Mouse (Mus musculus): ENCODE data around the gene Plod1.
A peak's percentile ranks its signal among the peaks of the same experiment; 100 is the strongest.

The Plod1 gene

GRCm38 (mm10) chr4:147936331-147936954 lies at the start of gene Plod1:
TSS of gene Plod1 (minus strand) at chr4:147936767.
- peak; percentile 87 for DNase-seq

- peak; percentile 53 for DNase-seq
Observed at GRCm38 (mm10) chr4:147985205-147986132, 48.9 kb upstream of the Plod1 start, which contains the start of gene Nppb. TSS of gene Nppb (plus strand) at chr4:147985788.

DNA sequence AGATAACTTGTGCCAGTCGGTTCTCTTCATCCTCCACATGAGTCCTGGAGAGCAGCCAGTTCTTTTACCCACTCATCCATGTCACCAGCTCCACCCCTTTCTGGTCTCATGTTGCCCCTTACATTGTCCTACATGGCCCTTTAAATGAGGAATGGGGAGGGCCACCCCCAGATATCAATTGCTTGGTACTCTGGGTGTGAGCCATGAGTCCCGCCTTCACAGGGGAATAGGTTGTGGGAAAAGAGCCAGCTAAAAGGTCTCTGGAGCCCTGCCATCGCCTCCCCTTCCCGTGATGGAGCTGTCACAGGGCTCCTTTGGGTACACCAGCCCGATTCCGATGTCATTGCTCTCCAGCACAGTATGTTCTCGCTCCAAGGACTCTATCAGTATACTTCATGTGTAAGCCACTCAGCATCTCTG lies 42.9 kb upstream of the Plod1 start:
- peak; percentile 73 for DNase-seq

- no peak for DNase-seq
Observed at GRCm38 (mm10) chr4:147978391-147978790, 41.8 kb upstream of the Plod1 start.

DNA sequence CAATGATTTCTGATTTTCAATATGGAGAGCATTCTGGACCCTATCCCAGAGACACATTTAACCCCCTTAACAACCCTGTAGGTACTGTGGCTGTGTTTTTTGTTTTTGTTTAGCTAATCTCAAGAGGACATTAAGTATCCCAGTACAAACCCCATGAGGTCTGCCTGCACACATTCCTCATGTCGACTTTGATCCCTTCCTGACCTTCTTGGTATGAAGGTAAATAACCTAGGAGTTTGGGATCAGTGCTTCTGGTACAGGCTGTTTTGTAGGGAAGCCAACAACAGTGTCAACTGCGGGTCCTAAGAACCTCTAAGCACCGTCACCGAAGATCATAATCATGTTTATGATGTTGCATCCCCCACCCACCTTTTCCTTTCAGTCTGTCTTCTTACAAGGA lies 41.2 kb upstream of the Plod1 start:
- DNase-seq = peak; percentile 87

DNA sequence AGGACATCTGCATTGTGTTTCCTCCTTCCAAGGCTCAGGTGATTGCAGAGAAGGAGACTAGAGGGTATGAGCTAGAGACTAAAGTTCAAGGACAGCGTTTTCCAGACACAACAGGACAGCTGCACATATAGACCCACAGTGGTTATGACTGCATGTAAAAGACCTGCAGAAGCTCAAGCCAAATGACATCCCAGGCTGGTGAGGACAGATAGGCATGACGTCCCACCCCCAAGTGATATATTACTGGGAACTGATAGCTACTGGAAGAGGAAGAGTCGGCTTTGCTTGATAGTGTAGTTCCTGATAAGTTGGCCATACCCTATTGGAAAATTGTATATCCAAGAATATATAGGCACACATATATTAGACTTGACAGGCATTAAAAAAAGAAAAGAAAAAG lies 39.7 kb upstream of the Plod1 start:
- DNase-seq = no peak

GRCm38 (mm10) chr4:147969337-147969736 lies 32.8 kb upstream of the Plod1 start:
- no peak for DNase-seq

DNA sequence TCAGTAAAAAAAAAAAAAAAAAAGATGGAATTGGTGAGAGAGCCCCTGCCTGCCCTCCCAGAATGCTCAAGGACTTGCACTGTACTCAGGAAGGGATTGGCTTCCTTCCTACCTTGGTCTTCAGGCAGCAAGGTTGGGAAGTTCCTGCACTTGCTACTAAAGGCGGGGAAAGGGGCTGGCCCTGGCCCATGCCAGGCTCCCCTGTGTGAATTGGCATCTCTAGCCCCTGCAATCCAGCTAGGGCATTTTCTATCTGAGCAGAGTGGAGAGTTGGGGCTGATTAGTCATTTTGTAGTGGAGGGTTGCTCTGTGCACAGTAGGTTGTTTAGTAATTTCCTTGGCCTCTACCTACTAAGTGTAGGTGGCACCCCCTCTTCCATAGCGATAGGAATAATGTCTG lies 32.2 kb upstream of the Plod1 start:
- no peak for DNase-seq

DNA sequence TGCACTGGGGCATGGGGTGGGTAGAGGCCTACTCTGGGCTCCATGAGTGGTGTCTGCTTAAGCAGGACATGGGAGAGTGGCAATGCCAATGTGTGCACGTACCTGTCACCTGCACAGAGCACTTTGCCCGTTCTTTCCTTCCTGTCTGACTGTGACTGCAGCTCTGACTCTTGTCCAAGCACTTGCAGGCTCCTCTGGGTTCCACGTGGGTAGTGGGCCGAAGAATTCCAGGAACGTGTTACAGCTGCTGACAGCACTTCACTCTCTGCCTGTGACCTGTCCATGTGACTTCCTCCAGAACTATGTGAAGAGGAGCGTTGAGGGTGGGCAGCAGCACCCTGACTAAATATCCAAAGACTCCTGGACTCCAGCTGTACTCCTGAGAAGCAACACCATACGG lies 29.1 kb upstream of the Plod1 start:
- peak; percentile 62 for DNase-seq

DNA sequence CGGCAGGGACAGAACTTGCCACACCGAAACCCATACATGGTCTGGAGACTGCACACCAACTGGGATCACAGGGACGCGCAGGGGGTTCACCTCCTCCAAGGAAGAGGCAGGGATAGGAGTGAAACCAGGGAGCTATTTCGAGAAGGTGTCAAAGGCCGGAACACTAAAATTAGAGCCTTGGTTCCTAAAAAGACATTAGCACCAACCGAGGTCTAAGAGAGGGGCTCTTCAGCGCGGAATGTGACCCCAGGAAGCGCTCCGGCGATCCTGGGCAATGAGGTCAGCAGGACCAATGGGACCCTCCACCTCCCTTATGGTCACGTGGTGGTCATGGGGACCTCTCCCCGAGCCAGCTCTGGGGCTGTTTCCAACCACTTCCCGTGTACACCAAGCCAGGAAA lies 27.1 kb upstream of the Plod1 start:
- no peak for DNase-seq

GRCm38 (mm10) chr4:147962781-147963180 lies 26.2 kb upstream of the Plod1 start:
- no peak for DNase-seq

DNA sequence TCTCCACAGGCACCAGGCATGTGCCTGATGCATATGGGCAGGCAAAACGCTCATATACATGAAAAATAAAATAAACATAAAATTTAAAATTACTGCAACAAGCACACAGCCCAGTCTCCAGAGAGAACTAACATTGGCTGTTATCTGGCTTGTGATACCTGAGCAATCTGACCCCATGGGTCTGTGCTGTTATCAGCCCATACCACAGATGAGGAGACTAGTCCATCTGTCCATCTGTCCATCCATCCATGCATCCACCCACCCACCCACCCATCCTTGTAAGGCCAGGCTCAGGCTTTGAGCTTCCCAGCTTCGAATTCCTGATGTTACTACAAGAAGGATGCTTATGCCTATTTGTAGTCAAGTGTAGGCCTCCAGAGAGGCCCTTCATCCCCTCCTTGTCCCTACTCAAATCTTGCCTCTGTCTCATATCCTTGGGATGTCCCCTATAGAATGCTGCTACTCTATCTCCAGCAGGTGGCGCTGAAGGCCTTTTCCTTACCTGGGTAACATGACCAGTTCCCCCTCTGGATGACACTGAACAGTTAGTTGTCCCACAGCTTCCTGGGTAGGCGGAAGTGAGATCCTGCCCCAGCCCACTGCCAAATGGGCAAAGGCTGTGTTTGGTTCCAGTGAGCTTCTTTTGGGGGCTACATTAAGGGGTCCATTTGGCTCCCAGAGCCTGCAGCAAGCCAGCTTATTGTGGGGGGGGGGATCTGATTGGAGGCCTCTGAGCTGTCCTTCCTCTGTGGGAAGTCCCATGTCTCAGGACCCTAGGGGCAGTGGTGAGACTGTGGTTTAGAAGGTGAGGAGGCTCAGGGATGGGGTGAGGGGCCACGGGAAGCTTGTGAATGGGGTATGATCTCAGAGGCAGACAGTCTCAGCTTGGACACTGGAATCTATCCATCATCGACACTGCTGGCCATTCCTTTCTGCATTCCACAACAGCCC lies 23.6 kb upstream of the Plod1 start:
- peak; percentile 83 for DNase-seq

GRCm38 (mm10) chr4:147957141-147957540 lies 20.6 kb upstream of the Plod1 start:
- no peak for DNase-seq

GRCm38 (mm10) chr4:147953590-147953989 lies 17.0 kb upstream of the Plod1 start:
- DNase-seq = peak; percentile 66

DNA sequence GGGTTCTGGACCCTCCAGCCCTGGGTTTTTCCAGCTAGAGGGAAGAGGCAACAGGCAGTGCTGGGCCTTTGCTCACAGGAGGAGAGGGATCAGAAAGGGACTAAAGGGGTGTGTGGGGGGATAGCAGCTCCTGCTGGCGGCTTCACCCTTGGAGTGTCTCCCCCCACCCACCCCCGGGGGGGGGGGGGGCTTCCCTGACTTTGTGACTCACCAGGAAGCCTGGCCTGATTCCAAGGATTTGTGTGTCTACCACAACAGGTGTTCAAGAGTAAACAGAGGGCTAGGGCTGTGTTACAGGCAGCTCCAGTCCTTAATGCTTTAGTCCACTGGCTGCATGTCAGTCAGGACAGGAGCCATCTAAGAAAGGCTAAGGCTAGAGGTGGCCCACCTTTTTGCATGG lies 10.9 kb upstream of the Plod1 start:
- DNase-seq = no peak

GRCm38 (mm10) chr4:147943005-147943404 lies 6.4 kb upstream of the Plod1 start:
- DNase-seq = peak; percentile 60

DNA sequence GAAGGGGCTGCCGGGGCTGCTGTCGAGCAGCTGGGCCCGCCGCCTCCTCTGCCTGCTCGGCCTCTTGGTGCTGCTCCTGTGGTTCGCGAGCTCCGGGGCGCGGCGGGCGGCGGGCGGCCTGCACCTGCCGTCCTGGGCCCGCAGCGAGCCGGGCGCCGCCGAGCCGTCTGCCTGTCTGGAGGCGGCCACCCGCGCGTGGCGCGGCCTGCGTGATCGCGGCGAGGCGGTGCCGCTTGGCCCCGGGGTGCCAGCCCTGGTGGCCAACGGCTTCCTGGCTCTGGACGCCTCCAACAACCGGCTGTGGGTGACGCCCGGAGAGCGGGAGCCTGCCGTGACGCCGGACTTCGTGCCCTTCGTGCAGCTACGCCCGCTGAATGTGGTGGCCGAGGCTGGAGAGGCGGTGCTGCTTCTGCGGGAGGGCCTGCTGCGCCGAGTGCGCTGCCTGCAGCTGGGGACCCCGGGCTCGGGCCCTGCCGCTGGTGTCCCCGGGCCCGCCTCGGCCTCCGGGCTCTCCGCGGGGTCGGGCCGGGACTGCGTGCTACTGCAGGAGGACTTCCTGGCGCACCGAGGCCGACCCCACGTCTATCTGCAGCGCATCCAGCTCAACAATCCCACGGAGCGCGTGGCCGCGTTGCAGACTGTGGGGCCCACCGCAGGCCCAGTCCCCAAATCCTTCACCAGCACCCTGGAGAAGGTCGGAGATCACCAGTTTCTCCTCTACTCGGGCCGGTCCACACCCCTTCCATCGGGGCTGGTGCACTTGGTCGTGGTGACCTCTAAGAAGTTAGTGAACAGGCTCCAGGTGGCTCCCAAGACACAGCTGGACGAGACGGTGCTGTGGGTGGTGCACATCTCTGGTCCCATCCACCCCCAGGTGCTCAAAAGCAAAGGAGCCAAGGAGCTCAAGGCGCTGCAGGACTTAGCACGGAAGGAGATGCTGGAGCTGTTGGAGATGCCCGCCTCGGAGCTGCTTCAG lies 4.8 kb upstream of the Plod1 start:
- peak; percentile 38 for DNase-seq

GRCm38 (mm10) chr4:147940576-147941044 lies 4.0 kb upstream of the Plod1 start, which contains the start of gene 2510039O18Rik:
TSS of gene 2510039O18Rik (plus strand) at chr4:147940895.
- peak; percentile 87 for DNase-seq

DNA sequence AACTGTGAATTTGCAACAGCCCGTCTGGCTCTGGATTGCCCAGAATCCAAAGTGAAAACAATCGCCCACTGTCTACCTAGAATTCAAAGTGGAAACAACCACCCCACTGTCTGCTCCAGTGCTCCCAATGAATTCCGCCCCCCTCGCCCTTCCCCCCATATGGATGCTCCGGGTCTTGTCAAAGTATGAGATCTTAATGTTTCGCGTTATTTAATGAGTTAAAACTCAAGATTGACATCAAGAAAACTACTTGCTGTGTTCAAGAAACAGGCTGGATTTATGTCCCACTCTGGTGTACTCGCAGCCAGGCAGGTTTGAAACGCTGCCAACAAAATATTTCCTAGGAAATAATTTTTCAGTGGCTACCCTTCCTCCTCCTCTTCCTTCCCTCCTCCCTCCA lies 3.5 kb upstream of the Plod1 start:
- no peak for DNase-seq

GRCm38 (mm10) chr4:147938148-147939096 lies 1.9 kb upstream of the Plod1 start:
- DNase-seq = peak; percentile 77

All from kidney, adult 9 months (tissue).